Mouse (Mus musculus) frontal cortex, postnatal 25 days (tissue): Measurements from ENCODE around the gene Fbxl16.
"Not testable (repeated sequence)": the region's sequence is repeated elsewhere in the genome, so short reads cannot be mapped to it uniquely, and the experiment has no call there.

Source experiments
- DNase-seq, 2 experiments: peaks; one replicate each; pipeline ENCODE4 v3.0.0; 2022; ENCODE audit warnings: low spot score in 2 of 2

Gene Fbxl16

DNA sequence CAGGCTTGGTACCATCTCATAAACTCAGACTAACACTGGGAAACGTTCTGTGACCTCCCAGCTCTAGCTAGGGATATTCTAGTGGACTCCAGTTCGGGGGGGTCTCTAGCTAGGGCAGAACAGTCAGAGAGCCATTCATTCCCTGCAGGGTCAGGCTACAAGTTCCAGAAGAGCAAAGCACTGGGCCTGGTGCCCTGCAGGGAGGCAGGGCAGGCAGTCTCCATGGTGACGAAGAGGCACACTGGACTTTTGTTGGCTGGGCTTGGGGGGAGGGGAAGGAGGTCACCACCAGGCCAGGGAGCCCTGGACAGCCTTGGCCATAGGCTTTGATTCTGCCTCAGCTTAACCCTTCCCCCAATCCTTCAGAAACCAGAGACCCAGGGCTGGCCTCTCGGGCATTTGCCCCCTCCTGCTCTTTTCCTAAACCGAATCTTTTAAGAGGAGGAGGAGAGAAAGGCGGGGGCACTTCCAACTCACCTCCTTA lies 13.2 kb upstream of the Fbxl16 start, which contains the start of gene AC134908.4:
AC134908.4 (minus strand) TSS at position 51 of the 484 bp plus-strand sequence.
- DNase-seq: no peak

GRCm38 (mm10) chr17:25796211-25796771 lies 12.6 kb upstream of the Fbxl16 start:
- DNase-seq: no peak

- peak in 1 of 2 experiments; percentile 64 for DNase-seq
Observed at GRCm38 (mm10) chr17:25796951-25797369, 11.9 kb upstream of the Fbxl16 start, which contains the start of gene Metrn. Gene Metrn (minus strand): TSS chr17:25797136.

GRCm38 (mm10) chr17:25801029-25801428 lies 7.9 kb upstream of the Fbxl16 start:
- DNase-seq: peak in 1 of 2 experiments; percentile 62

DNA sequence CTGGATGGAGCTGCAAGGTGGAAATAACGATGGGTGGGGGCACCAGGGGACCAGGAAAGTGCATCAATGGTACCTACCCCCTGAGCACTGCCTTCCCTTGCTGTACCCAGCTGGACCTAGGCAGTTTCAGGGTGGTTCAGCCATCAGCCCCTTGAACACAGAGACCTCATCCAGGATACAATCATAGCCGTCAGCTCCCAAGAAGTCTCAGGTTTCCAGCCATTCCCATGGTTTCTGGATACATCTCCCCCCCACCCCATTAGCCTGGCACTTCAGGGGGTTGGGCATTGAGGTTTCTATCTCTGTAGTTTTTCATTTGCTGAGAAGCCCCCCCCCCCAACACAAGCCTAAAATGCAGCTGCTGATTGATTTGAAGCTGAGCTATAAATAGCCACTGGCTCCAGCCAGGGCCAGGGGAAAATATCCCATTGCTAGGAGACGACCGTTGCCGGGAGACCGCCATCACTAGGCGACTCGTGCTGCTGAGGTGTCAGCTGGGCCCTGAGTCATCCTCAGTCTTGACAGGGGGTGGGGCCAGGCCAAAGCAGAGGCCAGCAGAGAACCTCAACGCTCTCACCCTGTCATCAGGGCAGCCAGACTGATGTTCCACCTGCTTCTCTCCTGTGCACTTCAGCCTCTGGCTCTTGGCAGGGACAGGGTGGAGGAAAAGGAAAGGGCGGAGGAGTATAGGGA lies 5.9 kb upstream of the Fbxl16 start:
- DNase-seq: peak; percentile 62 to 63

- DNase-seq: no peak
Observed at GRCm38 (mm10) chr17:25806507-25806906, 2.4 kb upstream of the Fbxl16 start.

GRCm38 (mm10) chr17:25807452-25807851 lies 1.4 kb upstream of the Fbxl16 start:
- DNase-seq: not testable (repeated sequence)

- no peak for DNase-seq
Observed at GRCm38 (mm10) chr17:25808028-25808427, 857 bp upstream of the Fbxl16 start.

DNA sequence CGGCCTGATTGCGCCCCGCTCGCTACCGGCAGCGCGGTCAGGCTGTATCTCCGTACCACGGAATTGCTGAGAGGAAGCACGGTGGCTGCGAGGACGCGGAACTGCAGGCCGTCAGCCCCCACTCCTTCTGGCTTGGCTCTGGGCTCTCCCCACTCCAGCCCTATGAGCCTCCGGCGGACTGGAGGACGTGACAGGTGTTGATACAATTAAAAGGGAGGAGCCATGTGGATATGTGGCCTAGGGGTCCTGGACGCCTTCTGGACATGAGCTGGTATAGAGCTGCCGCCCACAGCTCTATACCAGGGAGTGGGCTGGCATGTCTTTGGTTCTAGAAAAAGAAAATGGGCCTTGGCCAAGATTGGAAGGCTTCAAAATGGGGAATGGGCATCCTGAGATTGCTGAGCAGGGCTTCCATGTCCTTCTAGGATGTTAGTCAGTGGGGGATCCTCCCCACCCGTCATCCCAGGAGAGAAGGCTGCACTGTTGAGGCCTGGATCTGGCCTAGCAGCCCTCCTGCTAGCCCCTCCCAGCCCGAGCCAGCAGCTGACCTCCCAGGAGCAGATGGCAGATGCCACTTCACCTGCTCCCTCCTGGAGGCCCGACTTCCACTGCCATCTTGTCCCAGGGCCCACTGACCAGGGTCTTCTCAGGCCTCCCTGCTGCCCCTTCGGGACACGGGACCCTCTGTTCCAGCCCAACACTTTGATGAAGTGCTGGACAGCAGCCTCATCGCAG lies 888 bp downstream of the Fbxl16 start:
- DNase-seq: no peak

DNA sequence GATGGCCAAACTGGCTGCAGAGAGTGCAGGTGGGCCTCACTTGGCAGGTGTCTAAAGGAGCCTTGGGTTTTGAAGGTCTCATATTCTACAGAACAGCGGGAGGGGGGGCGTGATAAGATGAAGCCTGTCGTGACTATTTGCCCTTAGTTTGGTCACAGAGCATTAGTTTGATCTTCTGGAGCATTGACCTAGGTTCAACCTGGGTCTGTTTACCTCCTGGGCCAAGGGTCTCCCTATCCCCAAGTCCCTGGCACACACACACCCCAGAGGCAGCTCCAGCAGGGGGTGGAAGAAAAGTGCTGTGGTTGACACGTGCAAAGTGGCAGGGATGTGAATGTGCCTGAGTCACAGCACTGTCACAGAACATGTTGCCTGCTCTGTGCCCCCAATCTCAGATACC lies 2.0 kb downstream of the Fbxl16 start:
- DNase-seq: no peak

DNA sequence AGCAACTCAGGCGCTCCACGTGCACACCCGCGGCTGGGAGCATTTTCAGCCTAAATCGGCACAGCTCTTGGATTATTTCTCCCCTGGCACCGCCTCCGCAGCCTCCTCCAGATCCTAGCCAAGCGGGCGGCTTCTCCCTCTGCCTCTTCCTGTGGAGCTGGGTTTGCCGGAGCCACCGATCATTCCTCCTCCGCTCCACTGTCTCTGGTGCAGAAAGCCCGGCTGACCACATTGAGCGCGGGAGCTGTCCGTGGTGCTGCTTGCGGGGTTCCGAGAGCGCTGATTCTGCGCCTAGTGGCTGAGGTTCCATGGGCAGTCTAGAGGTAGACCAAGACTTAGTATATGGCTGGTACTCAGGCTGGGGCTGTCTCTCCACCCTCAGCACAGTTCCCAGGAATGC lies 4.6 kb downstream of the Fbxl16 start:
- peak; percentile 65 to 74 for DNase-seq

GRCm38 (mm10) chr17:25817662-25818061 lies 8.8 kb downstream of the Fbxl16 start:
- DNase-seq: no peak

GRCm38 (mm10) chr17:25818851-25819780 lies 10.2 kb downstream of the Fbxl16 start:
- DNase-seq: no peak

- DNase-seq: peak in 1 of 2 experiments; percentile 68
Observed at GRCm38 (mm10) chr17:25823452-25823851, 14.6 kb downstream of the Fbxl16 start, which contains the start of gene Wdr24. Gene Wdr24 (plus strand): TSS chr17:25823627.

- no peak for DNase-seq
Observed at GRCm38 (mm10) chr17:25824362-25825142, 15.7 kb downstream of the Fbxl16 start.

DNA sequence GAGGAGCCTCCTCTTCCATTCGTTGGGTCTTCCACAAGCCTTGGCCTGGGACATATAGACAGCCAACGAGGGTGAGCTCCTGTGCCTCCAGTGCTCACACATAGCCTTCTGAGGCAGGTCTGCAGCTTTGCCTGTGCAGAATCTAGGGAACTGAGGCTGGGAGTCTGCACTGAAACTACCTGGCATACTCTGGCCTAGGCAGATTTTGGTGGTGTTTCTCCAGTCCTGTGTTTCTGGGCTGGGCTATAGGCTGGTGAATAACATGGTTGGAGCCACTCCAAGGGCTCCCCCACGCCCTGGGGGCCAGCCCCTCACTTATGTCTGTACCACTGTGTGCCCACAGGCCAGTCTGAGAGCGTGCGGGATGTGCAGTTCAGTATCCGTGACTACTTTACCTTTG lies 16.4 kb downstream of the Fbxl16 start:
- DNase-seq: no peak

DNA sequence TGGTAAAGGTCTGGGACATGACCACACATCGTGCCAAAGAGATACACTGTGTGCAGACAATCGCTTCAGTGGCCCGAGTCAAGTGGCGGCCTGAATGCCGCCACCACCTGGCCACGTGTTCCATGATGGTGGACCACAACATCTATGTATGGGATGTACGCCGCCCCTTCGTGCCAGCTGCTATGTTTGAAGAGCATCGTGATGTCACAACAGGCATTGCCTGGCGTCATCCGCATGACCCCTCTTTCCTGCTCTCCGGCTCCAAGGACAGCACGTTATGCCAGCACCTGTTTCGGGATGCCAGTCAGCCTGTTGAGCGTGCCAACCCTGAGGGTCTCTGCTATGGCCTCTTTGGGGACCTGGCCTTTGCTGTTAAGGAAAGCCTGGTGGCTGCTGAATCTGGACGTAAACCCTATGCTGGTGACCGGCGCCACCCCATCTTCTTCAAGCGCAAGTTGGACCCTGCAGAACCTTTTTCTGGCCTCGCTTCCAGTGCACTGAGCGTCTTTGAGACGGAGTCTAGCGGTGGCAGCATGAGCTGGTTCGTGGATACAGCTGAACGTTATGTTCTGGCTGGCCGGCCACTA lies 17.2 kb downstream of the Fbxl16 start:
- DNase-seq: no peak

DNA sequence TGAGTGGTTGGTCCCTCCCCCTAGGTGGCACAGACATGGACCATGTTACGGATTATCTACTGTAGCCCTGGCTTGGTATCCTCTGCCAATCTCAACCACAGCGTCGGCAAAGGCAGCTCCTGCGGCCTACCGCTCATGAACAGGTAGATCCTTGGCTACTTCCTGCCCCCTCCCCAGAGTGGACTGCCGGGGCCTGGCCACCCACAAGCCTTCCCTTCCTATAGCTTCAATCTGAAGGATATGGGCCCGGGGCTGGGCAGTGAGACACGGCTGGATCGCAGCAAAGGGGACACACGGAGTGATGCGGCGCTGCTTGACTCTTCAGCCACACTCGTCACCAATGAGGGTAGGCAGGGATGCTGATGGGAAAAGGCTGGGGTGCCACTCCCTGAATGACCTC lies 18.1 kb downstream of the Fbxl16 start:
- DNase-seq: no peak

GRCm38 (mm10) chr17:25827546-25828222 lies 18.8 kb downstream of the Fbxl16 start:
- DNase-seq: no peak

- DNase-seq: no peak
Observed at GRCm38 (mm10) chr17:25828223-25828594, 19.3 kb downstream of the Fbxl16 start.
